Mouse (Mus musculus) cerebellum, adult 9-10 months (tissue): ENCODE results near the gene Calhm1.
"Not testable (repeated sequence)": the region's sequence is repeated elsewhere in the genome, so short reads cannot be mapped to it uniquely, and the experiment has no call there.

ENCODE experiments used
- DNase-seq: peaks from one replicate; pipeline ENCODE4 v3.0.0; 2022

Calhm1 gene

GRCm38 (mm10) chr19:47151332-47152061 lies 7.4 kb upstream of the Calhm1 start:
- peak; percentile 60 for DNase-seq

- no peak for DNase-seq
Observed at GRCm38 (mm10) chr19:47149854-47150253, 5.8 kb upstream of the Calhm1 start.

DNA sequence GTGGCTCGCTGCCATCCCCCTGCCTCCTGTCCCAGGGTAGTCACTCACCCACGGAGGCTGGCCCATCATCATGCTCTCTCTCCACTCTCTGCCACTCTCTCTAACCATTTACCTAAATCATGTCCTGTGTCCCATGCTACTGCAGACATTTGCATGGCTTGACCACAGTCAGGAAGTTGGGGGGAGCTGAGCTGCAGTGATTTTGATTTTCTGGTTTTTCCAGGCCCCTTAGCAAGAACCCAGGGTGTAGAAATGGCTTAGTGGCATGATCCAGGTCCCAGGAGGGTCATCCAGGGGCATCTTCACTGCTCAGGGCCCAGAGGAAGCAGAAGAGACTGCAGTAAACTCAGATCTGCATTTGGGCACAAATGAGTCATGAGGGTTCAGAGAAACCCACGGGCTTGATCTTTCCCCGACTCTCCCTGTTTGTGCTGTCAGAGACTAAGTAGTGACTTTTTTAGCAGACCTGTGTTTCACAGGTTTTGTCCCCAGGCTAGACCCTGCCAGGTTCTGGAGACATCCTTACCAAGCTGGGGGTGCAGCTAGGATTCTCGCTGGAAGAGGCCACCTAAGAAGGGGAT lies 4.3 kb upstream of the Calhm1 start:
- no peak for DNase-seq

- no peak for DNase-seq
Observed at GRCm38 (mm10) chr19:47142438-47142837, 1.6 kb downstream of the Calhm1 start.

- DNase-seq, result not testable (repeated sequence)
Observed at GRCm38 (mm10) chr19:47139611-47140010, 4.4 kb downstream of the Calhm1 start.

- DNase-seq, result no peak
Observed at GRCm38 (mm10) chr19:47137771-47138421, 6.2 kb downstream of the Calhm1 start, which contains the start of gene Calhm2. TSS of gene Calhm2 (minus strand) at chr19:47138294.

DNA sequence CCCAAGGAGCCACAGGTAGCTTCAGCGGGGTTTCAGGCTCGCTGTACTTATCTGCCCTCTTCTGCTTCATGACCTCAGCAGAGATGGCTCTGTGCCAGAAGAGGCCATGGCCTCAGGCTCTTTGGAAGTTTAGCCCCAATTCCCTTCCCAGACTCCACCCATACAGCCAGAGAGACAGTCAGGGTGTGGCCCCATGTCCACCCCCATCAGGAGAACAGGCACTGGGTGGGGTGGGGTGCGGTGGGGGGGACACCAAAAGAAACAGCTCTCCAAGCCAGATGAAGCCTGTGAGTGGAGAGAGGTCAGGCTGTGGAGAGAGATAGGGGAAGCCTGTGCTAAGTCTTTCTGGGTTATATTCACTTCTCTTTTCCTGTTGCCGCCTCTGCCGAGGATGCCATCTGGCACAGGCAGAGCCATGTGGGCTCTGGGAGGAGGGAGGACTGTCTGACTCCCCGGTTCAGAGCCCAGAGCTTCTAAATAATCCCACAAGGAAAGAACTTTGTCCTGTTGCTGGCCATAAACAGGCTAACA lies 6.9 kb downstream of the Calhm1 start:
- peak; percentile 25 for DNase-seq

- no peak for DNase-seq
Observed at GRCm38 (mm10) chr19:47136170-47136569, 7.9 kb downstream of the Calhm1 start.

- no peak for DNase-seq
Observed at GRCm38 (mm10) chr19:47135568-47135967, 8.5 kb downstream of the Calhm1 start.

DNA sequence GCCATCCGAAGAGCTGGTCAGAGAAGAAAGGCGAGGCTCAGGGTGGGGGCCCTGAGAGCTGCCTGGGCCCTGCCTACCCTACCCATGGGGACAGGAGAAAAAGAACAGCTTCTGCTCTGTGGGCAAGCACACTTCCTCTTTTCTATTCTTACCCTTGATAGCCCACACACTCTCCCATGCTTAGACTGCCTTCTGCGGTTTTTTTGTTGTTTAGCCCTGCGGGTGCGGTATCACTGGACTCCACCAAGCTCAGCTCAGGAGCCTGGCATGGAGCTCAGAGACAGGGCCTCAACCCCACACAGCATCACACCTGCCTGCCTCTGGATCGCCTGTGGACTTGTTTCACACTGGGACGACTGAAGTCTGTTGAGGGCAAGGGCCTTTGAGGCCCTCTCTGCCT lies 10.9 kb downstream of the Calhm1 start:
- DNase-seq, result no peak

DNA sequence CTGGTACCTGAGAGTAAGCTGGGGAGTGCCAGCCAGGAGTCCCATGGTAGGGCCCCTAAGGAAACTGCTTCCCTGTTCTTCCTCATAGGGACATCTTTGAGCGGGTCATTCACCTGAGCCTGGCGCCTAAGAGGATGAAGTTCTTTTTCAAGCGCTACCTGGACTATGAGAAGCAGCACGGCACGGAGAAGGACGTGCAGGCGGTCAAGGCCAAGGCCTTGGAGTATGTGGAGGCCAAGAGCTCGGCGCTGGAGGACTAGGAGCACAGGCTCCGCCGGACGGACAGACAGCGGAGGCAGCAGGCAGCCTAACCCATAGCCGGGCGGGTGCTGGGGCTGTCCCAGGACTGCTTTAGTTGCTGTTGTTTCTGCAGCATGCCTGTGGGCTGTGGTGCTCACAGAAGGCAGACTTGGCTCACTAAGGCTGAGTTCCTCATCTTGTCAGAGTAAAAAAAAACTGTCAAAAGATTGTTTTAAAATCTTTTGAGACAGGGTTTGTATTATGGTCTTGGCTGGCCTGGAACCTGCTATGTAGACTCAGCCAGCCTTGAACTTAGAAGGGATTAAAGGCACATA lies 13.4 kb downstream of the Calhm1 start:
- no peak for DNase-seq

DNA sequence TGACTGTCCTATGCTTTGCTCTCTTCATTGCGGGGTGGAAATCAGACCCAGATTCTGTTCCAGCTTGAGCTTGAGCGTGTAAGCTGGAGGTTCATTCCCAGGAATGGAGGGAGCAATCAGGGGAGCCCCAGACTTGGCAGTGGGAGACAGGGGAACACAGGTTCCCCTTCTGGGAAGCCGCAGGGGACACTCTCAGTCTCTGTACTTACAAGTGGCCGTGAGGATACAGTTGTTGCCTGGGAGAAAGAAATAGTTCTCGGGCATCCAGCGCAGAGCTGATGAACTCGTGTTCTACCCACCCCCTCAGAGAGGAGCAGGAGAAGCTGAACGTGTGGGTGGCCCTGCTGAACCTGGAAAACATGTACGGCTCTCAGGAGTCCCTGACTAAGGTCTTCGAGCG lies 15.2 kb downstream of the Calhm1 start:
- DNase-seq, result no peak

DNA sequence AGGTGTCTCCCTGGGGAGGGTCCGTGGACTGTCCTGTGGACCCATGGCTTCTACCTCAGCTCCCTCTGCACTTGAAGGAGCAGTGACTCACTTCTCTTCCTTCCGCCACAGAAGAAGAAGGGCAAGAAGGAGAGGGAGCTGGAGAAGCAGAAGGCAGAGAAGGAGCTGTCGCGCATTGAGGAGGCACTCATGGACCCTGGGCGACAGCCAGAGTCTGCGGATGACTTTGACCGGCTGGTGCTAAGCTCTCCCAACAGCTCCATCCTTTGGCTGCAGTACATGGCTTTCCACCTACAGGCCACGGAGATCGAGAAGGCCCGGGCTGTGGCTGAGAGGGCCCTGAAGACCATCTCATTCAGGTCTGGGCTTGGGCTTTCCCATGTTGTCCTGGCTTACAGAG lies 15.9 kb downstream of the Calhm1 start:
- no peak for DNase-seq

GRCm38 (mm10) chr19:47122802-47123201 lies 21.3 kb downstream of the Calhm1 start:
- DNase-seq, result no peak

- DNase-seq, result peak; percentile 17
Observed at GRCm38 (mm10) chr19:47121054-47121453, 23.0 kb downstream of the Calhm1 start.

- no peak for DNase-seq
Observed at GRCm38 (mm10) chr19:47118634-47119033, 25.4 kb downstream of the Calhm1 start.

GRCm38 (mm10) chr19:47104641-47105271 lies 39.3 kb downstream of the Calhm1 start:
- DNase-seq, result no peak

- no peak for DNase-seq
Observed at GRCm38 (mm10) chr19:47101080-47101479, 43.0 kb downstream of the Calhm1 start.
